Mouse (Mus musculus) lung, postnatal 0 days (tissue): ENCODE results near the gene Rgl3.

Experiments
- CTCF ChIP-seq: IDR thresholded peaks from 2 replicates; pipeline ENCODE4 v1.5.1; 2016; ENCODE audit warnings: antibody characterized with exemption, mild to moderate bottlenecking
- EP300 ChIP-seq: IDR thresholded peaks from 2 replicates; pipeline ENCODE4 v1.6.1; 2016; ENCODE audit warnings: antibody characterized with exemption, mild to moderate bottlenecking, control low read depth

DNA sequence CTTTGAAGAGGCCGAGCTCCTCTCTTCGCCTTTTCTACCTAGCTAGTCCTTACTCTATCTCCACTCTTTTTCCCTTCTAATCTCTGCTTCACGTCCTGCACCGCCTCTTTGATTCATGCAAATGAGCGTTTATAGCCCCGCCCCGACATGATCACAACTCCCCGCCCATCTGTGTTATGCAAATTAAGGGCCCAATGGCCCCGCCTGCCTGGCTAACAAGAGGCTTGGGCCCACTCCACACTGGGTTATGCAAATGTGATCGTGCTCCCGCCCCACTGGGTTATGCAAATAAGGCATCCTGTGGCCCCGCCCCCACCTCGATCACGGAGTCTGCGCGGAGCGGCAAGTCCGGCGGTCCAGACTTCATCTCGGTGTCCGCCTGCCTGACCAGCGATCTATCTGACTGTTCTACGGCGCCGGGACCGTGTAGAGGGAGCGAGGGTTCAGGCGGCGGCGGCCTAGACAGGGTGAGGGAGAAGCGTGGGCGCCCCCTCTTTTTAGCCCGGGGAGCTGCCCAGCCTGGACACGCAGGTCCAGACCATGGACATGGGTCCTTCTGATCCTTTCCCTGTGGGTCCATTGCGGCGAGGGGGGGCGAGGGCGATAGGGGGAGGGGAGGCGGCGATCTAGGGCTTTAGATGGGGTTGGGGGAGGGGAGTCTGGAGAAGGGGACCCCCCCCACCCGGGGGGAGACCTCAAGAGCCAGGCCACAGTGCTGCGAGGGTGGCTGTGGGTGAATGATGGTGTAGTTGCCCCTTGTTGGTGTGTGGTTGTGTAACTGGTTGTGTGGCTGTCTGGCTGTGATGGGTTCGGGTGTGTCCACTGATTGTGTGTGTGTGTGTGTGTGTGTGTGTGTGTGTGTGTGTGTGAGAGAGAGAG lies 52.3 kb downstream of the Rgl3 start, which contains the start of gene Plppr2:
- peak; percentile 13; the same call in 1 of the 2 replicates for TF ChIP-seq CTCF
- no peak for TF ChIP-seq EP300
